Mouse (Mus musculus) spleen, adult 12 weeks (tissue): ENCODE data around the gene Rilpl1.
A peak's percentile ranks its signal among the peaks of the same experiment; 100 is the strongest.
"Not testable (repeated sequence)": the region's sequence is repeated elsewhere in the genome, so short reads cannot be mapped to it uniquely, and the experiment has no call there.

Experiments
- DNase-seq: peaks from one replicate; pipeline ENCODE4 v3.0.0; 2022; ENCODE audit warnings: low spot score

Gene Rilpl1

DNA sequence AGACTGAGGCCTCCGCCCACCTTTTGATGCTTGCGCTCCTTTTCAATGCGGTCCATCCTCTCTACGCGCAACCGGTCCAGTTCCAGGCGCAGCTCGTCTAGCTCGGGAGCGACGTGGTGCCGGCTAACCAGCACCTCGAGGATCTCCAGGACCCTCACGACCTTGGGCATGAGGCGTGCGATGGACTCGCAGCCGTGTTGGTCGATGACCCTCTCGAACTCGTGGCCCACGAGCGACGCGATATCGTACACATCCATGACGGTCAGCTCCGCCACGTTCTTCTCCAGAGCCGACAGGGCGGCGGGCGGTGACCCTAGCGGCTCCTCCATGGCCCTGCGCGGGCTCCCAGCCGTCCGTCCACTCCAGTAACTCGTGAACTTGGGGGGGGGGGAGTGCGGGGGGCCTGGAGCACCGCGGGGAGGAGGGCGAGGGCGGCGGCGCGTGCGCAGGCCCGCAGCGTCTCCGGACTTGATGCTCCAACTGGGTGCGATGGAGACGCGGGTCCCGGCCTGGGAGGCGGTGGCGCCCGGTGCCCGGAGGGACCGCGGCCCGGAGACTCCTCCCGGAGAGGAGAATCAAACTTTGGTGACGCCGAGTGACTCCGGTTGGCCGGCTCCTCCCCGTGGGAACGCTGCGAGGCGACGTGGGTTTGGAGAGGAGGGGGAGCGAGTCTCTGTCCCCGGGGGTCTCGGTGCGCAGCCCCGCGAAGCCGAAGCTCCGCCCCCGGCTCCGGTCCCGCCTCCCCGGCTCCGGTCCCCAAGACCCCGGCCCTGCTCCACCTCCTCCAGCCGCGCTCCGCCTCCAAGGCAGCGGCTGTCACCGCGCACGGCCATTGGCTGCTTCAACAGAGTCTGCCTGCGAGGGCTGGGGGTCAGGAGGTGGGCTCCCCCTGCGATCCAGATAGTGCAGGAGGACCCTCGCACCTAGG lies at the start of gene Rilpl1:
Gene Rilpl1 (minus strand): TSS at position 737 of the 928 bp plus-strand sequence.
- DNase-seq: no peak

DNA sequence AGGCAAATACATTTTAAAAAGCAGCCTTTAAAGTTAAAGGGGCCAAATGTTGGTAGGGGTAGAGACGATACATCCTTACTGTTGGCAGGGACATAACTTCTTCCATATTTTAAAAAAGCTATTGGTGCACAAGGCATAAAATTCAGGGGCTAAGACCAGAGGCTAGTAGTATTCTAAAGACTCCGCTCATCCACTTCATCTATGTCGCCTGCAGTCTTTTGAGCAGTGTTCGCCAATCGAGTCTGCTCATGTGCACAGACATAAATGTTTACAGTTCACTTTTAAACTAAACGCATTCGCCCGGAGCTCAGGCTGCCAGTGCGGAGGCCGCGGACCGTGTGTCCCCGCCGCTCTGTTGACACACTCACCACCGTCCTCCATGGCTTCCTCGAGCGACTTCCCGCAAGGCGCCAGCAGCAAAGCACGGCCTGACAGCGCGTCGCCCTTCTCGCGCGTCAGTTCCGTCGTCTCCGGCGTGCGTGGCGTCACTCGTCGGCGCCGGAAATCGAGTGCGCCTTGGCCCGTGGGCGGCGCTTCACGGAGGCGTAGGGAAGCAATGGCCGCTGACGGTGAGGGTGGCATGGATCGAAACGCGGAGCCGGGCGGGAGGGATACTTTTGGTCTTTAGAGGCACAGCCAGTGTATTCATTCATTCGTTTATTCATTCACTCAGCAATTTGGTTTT lies 47.6 kb upstream of the Rilpl1 start, which contains the start of the genes Eif2b1 and Gtf2h3:
Gene Eif2b1 (minus strand): TSS at position 499 of the 685 bp plus-strand sequence.
Gene Gtf2h3 (plus strand): TSS at position 508 of the 685 bp plus-strand sequence.
- peak; percentile 88 for DNase-seq

DNA sequence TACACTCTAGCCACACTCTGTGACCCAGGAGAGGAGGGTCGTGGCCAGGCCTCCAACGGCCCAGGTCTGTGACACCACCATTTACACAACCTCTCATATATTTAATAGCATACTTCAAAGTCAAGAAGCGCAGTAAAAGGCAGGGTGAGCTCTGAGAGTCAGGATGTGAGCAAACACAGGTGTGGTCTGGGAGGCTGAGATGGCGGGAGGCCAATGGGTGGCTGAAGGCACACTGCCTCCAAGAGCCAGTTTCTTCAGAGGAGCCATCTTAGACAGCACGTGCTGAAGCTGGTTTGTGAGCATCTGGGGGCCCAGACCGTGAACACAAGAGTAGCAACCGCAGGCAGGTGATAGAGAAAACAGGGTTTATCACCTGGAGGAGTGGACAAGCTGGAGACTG lies 44.3 kb upstream of the Rilpl1 start:
- no peak for DNase-seq

DNA sequence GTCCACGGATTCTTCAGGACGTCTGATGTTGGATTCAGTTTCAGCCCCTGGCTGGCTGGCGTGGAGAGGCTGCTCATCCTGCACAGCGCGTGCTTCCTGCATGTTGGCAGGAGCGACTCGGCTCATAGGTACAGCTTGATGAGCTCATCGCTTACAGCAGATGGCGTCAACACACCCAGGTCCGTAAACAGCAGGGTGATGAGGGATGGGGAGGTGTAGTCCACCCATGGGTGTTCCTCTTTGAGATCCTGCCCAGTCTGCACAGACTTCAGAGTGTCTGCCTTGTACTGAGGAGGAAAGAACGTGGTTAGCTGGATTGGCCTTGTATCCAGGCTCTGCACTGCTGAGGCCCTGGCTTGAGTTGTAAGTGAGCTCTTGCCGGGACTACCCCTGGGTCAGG lies 39.9 kb upstream of the Rilpl1 start:
- no peak for DNase-seq

DNA sequence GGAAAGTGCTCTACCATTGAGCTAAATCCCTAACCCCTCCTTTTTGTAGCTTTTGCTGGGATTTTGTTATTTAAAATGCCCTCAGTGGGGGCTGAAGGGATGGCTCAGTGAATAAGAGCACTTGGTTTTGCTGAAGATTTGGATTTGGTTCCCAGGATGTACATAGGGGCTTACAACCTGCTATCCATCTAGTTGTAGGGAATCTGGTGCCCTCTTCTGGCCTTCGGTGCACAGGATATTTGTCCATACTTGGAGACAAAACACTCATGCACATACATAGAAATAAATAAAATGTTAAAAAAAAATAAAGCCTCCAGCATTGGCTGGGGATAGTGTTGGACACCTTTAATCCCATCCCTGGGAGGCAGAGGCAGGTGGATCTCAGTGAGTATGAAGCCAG lies 24.0 kb upstream of the Rilpl1 start:
- no peak for DNase-seq

DNA sequence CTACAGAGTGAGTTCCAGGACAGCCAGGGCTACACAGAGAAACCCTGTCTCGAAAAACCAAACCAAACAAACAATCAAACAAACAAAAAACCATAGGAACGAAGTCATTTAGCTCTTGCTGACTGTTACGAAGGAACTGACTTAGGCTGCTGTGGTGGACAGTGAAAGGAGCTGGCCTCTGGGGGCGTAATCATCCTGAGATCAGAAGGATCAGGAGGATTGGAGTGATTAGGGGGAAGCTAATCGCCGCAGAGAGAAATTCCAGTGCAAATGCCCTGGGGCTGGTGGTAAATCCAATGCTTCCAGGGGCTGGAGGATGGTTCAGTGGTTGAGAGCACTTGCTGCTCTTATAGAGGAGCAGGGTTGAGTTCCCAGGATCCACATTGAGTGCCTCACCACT lies 22.4 kb upstream of the Rilpl1 start:
- no peak for DNase-seq

DNA sequence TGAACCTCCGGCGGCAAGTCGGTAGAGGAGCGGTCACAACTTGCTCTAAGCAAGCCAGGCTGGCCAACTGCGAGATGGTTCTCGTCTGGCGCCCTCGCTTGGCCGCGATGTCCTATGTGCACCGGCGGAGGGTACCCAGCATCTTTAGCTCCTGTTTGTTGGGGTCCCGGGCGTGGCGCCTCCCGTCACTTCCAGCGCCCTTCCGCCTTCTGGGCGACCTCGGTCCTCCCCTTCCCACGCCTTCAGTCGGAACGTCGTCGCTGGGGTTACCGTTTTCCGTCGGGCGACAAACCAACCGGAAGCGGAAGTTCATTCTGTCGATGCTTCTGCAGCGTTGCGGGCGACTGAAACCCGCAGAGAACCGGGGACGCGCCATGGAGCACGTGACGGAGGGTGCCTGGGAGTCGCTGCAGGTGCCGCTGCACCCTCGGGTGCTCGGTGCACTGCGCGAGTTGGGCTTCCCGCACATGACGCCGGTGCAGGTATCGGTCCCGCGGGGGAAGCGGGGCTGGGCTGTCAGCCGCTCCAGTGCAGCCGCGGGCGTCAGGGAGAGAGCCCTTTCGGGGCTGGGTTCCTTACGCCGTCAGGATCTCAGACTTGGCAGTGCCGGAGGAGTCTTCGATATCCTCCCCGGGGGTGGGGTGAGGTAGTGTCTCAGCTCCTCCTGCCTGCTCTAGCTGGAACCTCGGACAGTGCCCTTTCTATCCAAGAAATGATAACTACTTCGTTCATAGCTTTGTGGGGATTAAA lies 21.5 kb upstream of the Rilpl1 start, which contains the start of gene Ddx55:
Gene Ddx55 (plus strand): TSS at position 307 of the 750 bp plus-strand sequence.
- DNase-seq: peak; percentile 81

DNA sequence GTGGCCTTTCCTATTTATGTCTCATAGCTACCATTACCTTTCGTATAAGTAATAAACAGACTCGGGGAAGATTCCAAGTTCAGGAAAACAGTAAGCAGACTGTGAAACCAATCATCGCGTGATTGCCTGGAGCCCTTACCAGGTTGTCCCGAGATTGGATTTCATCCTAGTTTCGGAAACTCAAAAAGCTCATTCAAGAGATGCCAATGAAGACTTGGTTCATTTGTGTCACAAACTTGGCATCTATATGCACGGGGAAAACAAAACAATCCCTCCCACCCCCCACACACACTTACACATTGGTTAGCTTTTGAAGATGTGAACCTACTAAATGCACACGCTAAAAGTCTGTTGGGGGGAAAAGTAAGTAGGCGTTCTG lies 20.9 kb upstream of the Rilpl1 start:
- no peak for DNase-seq

DNA sequence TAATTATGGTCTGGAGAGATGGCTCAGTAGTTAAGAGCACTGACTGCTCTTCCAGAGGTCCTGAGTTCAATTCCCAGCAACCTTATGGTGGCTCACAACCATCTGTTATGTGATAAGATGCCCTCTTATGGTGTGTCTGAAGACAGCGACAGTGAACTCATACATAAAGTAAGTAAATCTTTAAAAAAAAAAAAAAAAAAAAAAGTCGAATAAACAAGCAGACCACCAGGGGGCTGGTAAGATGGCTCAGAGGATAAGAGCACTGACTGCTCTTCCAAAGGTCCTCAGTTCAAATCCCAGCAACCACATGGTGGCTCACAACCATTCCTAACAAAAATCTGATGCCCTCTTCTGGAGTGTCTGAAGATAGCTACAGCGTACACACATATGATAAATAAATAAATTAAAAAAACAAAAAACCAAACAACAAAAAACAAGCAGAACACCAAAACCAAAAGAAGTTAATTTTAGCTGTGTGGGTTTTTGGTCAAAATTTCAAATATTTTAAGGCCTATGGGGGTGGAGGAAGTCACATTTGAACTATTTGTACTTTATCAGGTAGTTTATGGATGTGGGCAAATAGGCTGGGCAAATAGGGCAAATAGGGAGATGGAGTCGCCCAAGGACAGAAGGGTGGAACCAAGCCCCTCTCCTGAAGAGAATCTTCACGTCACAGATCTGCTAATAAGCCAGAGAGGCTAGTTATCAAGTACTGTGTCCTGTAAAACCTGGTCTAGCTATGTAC lies 20.3 kb upstream of the Rilpl1 start:
- DNase-seq: not testable (repeated sequence)

DNA sequence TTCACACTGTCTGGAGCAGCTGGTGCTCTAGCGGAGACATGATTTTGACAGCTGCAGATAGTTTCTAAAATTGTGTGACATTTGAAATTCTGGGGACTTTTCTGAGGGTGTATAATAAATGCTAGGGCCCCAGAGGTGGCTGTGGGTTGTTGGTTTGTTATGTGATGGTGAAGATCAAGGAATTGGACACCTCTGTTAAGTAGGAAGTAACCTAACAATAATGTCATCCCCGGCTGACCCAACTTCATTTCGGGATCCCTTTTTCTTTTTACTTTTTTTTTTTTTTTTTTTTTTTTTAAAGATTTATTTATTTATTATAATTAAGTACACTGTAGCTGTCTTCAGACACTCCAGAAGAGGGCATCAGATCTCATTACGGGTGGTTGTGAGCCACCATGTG lies 19.5 kb upstream of the Rilpl1 start:
- DNase-seq: not testable (repeated sequence)

DNA sequence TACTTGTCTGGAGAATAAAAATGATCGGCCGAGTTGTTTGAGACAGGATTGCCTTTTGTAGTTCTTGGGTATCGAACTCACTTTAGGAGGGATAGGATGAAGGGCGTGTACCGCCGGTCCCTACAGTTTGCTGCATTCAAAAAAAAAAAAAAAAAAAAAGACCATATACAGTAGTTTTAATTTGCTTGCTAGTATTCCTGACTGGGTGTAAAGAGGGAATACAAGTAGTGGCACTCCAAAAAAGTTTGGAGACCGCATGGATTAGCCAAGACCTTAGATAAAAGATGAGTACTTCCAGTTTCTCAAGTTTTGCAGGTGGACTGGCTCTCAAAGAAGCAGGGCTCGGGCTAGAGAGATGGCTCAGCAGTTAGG lies 10.4 kb upstream of the Rilpl1 start:
- no peak for DNase-seq

DNA sequence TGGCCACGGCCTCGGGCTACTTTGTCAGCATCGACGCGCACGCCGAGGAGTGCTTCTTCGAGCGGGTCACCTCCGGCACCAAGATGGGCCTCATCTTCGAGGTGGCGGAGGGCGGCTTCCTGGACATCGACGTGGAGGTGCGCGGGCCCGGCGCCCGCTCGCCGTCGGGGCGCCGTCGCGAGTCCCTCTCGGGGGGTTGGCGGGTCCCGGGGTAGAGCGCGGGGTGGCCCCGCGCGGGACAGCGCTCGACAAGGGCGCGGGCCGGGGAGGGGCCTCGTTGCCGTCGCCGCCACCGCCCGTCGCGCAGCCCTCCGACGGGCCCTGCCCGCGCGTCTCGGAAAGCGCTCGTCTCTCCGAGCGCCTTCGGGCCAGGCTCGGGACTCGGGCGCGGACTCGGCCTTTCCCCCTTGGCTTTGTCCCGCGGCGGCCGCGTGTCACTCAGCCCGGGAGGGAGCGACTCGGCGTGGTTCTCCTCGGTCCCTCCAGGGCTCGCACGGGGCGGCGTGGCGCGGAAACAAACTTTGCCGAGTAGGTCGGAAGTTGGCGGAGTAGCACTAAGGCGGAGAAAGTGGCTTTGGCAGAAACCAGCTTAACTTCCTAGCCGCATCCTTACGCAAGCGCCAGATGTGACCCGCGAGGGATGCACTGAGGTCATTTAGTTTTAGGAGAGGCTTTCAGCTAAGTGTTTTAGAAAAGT lies 9.9 kb upstream of the Rilpl1 start:
- DNase-seq: peak; percentile 67

DNA sequence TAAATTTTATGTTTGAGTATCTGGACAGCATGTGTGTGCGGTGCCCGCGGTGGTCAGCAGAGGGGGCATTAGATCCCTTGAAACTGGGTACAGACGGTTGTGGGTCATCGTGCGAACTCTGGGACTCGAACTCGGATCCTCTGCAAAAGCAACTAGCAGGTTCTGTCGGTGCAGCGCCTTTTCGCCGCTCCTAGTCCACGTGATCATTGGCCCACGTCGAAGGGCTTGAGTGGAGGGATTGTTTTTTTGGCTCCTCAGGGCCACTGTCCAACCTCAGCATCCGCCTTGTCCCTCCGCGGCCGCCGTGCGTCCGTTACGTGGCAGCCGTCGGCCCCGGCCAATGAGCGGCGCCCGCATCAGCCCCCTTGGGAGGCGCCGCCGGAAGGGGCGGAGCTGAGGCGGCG lies 9.2 kb upstream of the Rilpl1 start, which contains the start of gene Tmed2:
Gene Tmed2 (plus strand): TSS at position 313 of the 404 bp plus-strand sequence.
- DNase-seq: peak; percentile 88

DNA sequence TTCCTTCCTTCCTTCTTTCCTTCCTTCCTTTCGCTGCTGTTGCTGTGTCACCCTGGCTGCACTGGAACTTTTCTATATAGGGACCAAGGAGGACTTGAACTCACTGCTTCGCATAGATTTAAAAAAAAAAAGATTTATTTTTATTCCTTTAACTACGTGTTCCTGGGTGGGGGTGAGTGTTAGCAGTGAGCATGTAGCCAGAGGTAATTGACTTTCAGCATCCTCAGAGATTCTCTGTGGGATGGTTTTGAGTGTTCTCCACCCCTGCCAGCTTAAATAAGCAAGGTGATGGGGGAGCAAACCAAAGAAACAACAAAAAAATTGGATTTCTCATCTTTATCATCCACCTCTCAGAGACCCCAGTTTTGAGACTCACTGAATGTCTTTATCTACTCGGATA lies 8.7 kb upstream of the Rilpl1 start:
- no peak for DNase-seq

DNA sequence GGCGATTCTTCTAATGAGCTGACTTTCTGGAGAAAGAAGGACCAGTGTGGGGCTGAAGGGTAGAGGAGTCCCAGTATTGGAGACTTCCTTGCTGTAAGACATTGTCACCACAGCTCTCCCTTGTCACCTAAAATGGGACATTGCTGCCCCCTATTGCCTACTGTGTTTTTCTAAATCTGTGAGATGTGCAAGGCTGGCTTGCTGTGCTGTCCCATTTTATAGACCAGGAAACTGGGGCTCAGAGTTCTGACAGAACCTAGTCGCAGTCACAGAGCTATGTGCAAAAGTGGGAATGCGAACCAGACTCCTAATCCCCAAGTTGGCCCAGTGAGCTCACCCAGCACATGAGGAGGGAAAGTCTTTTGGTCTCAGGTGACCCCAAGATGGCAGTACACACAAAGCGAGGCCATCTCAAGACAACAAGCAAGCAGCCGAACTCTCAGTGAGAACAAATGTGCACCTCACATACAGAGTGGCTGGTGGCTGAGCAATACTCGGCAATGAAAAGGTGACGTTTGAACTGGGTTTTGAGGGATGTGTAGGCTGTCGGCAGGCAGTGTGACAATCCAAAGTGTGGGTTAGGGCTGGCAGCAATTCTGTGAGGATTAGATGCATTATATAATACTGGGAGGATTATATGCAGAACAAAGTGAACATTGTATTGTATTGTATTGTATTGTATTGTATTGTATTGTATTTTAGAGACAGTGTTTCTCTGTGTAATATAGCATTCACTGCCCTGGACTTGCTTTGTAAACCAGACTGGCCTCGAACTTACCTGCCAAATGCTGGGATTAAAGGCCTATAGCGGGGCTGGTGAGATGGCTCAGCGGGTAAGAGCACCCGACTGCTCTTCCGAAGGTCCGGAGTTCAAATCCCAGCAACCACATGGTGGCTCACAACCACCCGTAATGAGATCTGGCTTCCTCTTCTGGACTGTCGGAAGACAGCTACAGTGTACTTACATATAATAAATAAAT lies 7.9 kb upstream of the Rilpl1 start:
- peak; percentile 30 for DNase-seq

DNA sequence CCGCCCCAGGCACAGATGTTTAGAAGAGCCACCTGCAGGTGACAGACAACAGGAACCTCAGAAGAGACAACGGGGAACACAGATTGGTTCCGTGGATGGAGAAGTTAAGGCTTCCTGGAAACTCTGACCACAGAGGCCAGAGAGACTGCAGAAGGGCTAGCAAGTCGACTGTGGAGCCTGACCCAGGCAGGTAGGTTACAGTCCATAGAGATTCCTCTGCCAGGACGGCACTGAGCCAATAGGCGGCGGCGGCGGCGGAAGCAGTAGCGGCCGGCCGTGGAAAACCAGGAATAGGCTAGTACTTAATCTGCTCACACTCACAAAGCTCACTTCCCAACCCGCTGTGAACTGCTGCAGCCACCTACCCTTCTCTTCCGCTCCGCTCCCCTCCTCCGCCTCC lies 5.6 kb upstream of the Rilpl1 start:
- DNase-seq: no peak

DNA sequence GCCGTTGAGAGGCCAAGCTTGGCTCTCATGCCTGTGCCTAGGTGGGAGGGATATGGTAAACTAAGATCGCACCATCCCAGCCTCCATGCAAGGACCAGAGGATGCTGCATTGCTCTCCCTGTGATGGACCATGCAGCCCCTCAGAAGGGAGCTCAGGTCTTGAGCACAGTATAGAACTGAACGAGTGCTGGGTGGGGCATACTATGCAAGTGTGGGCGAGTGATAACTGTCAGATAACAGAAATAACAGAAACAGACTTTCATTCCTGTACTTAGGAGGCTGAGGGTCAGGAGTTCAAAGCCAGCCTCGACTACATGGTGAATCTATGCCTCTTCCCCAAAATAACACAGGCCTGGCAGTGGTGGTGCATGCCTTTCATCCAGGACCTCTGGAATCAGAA lies 3.8 kb upstream of the Rilpl1 start:
- DNase-seq: no peak

DNA sequence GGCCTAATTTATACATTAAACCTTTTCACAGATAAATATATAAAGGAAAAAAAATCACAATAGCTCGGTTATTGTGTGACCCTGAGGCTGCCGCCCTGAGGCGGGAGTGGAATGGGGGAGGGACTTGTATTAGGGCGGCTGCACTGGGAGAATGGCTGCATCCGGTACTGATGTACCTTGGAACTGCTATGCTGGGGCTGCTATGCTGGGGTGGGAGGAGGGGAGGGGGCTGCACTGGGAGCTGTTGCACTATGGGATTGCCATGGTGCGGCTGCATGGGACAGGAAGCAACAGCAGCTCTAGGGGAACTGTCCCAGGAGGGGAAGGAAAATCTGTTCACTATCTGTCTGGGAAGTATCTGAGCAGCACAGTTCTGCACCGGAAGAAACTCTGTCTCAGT lies 1.3 kb upstream of the Rilpl1 start:
- DNase-seq: no peak

DNA sequence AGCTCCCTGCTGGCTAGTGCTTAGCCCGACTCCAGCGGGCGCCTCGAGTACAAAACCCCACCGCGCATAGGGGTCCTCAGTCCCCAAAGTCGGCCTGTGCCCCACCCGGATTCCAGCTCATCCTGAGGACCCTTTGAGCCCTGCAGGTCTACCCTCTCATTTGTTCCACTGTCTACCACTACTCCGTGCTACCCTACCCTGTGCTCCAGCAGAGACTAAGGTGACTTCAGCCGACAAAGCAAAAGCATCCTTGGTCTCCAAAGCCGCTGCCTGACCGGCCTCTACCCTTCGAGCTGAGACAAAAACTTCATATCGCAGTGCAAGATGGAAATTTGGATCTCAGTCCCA lies 366 bp upstream of the Rilpl1 start:
- DNase-seq: no peak

DNA sequence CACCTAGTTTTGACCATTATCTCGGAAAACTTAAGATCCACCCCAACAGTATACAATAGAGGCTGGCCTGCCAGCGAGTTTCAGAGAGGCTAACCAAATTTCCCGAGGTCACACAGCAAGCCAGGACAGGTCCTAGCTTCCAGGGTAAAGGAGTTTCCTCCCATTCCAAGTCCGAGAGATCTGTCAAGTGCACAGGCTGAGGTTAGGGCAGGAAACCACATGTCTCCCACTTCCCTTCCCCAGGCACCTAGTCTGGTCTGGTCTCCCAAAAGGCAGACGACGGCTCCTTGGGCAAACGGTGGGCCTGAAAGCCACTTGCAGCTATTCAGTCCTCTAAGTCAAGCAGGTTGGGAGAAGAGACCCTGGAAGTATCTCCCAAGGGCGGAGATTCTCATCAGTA lies 1.5 kb downstream of the Rilpl1 start:
- no peak for DNase-seq
